Mouse (Mus musculus): ENCODE results near the gene Tmem8. TPM values are rescaled to one million over a fixed set of nuclear protein-coding genes. Genes with fewer than 3 reads are reported as not detected.
"Not testable (repeated sequence)": the region's sequence is repeated elsewhere in the genome, so short reads cannot be mapped to it uniquely, and the experiment has no call there.

The Tmem8 gene
- 10 to 100 TPM in 1 of 2 experiments, 1 to 10 TPM in 1; 9.7 to 12.3 TPM for total RNA-seq (2021)
- long read RNA-seq, experiment 1, transcript Tmem8-201 (13 exons, 3,464 nt) = major isoform, 5 of 10 reads
- long read RNA-seq, experiment 1, partial matches to known transcripts = 4 of 10 reads
- long read RNA-seq, experiment 1, other reads (novel, unspliced or antisense) = 1 of 10 reads
- long read RNA-seq, experiment 2, partial matches to known transcripts = 4 of 14 reads
- long read RNA-seq, experiment 2, other reads (novel, unspliced or antisense) = 7 of 14 reads

DNA sequence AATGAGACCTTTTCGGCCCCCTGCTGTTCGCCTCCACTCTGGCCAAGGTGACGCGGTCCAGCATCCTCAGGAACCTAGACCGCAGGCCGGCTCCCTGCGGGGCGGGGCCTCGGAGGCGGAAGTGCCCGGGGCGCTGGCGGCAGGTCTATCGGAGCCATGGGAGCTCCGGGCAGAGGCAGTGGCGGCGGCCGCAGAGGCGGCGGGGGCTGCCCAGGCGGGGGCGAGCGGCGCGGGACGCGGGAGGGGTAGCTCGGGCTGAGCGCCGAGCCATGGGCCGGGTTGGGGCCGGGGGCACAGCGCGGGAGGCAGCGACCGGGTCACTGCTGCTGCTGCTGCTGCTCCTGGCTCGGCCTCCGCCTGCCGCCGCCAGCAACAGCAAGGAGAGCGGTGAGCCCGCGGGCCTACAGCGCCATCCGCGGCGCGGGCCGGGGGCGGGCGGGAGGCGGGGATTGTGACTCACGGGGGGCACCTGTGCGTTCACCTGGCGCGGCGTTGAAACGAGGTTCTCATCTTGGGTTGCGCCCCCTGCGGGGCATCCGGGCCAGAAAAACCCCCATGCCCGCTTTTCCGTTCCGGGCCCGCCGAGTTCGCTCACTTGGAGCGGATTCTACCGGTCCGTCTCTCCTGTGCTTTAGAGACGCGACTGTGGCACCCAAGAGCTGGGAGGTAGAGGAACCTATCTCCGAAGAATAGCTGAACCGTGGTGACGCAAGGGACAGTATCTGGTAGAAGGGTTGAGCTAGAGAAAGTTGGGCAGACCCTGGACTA is at the start of gene Tmem8:
Gene Tmem8, plus strand, starts transcription at position 119 of the 768 bp plus-strand sequence.
- peak; percentile 51 to 64 for DNase-seq (ENCODE audit: low spot score in 2 of 2)
- intact Hi-C loops (cut with DNase I) = no loop called here

- intact Hi-C loops (cut with DNase I) = no loop called here
- no peak for DNase-seq (ENCODE audit: low spot score in 2 of 2)
These were observed 48.2 kb upstream of the Tmem8 start for GRCm38 (mm10) chr17:26064916-26065315.

DNA sequence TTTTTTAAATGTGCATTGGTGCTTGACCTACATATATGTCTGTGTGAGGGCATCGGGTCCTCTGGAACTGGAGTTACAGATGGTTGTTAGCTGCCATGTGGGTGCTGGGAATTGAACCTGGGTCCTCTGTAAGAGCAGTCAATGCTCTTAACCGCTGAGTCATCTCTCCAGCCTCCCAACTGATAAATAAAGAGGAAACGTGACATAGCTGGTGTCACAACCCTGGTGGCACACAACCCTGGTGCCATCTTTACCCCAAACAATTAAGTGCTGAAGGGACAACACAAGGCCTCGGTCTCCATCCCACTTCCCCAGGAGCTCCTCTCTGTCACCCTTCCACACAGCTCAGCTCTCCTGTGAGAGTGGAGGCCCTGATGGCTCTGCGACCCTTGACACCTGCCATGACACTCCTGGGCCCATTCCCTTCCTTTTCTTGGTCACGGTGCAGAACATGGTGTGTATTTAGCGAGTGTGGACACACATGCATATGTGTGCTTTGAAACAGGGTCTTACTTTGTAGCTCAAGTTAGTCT is 46.5 kb upstream of the Tmem8 start:
- intact Hi-C loops (cut with DNase I) = no loop called here
- DNase-seq (ENCODE audit: low spot score in 2 of 2) = no peak

DNA sequence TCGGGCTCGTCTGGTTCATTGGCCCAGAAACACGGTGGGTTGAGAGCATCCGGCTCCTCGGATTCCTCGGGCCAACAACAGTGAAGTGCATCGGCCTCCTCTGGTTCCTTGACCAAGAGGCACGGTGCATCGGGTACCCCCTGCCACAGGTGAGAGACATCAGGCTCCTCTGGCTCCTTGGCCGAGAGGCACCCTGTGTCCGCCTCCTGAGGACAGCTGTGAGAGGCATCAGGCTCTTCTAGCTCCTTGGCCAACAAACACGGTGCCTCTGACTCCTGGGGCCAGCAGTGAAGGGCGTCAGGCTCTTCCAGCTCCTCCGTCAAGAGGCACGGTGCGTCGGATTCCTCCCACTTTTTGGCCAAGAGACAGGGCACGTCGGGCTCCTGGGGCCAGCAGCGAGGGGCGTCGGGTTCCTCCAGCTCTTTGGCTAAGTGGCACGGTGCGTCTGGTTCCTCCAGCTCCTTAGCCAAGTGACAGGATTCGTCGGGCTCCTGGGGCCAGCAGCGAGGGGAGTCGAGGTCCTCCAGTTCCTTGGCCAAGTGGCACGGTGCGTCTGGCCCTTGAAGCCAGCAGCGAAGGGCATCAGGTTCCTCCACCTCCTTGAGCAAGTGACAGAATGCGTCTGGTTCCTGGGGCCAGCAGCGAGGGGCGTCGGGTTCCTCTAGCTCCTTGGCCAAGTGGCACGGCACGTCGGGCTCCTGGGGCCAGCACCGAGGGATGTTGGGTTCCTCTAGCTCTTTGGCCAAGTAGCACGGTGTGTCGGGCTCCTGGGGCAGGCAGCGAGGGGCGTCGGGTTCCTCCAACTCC is 44.9 kb upstream of the Tmem8 start:
- peak in 1 of 2 experiments; percentile 13 for DNase-seq (ENCODE audit: low spot score in 2 of 2)

DNA sequence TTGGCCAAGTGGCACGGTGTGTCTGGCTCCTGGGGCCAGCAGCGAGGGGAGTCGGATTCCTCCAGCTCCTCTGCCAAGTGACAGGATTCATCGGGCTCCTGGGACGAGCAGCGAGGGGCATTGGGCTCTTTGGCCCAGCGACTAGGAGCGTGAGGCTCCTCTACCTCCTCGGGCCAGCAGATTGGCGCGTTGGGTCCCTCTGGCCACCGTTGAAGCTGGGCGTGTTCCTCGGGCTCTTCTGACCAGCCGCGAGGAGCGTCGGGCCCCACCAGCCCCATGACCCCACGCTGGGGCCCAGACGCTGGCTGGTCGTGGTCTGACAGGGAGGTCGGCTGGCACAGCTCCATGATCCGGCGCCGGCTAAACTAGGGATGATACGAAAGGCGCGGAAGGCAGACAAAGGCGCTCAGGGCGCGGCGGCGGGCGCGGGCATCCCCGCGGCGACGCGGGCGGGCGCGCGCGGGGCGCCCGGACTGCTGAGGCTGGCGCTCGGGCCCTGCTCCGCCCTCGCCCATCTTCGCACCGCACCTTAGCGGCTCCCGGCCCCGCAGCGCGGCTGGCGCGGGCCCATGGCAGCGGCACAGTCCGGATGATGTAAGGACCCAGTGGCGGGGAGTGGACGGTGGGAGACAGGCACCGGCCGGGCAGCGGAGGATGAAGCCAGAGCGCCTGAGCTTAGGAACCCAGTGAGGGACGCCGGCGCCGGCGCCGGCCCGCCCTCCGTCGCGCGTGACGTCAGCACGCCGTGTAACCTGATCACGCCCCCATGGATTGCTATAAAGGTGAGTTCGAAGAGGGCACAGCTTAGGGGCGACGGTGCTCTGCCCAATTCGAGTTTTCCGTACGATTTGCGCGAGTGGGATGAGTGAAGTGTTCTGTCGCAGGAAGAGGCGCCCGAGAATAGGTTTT is 44.0 kb upstream of the Tmem8 start, which contains the start of gene Rab11fip3:
Gene Rab11fip3, minus strand, starts transcription at position 725 of the 909 bp plus-strand sequence.
- intact Hi-C loops (cut with DNase I) = no loop called here
- DNase-seq (ENCODE audit: low spot score in 2 of 2) = peak; percentile 70 to 78

More for the DNA sequence above, 44.9 kb upstream of the Tmem8 start:
- intact Hi-C loops (cut with DNase I) = no loop called here

DNA sequence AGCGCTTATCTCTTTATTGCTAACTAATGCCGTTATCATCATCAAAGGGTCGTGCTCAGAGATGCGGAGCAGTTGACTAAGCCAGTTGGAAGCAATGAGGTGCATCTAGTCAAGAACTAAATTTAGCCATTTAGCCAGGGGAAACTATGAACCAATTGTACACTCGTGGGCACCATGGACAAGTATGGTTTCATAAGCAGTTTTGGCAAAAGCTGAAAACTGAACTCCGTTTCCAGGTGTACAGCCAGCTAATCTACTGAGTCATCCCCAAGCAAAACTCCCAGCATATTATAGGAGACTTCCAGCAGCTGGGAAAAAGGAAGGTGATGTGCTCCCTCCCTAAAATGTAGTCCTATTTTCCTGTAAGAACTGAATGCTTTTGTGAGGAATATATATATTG is 43.0 kb upstream of the Tmem8 start:
- intact Hi-C loops (cut with DNase I) = no loop called here
- no peak for DNase-seq (ENCODE audit: low spot score in 2 of 2)

GRCm38 (mm10) chr17:26075246-26075645 is 37.9 kb upstream of the Tmem8 start:
- intact Hi-C loops (cut with DNase I) = no loop called here
- no peak for DNase-seq (ENCODE audit: low spot score in 2 of 2)

- peak in 1 of 2 experiments; percentile 63 for DNase-seq (ENCODE audit: low spot score in 2 of 2)
- intact Hi-C loops (cut with DNase I) = no loop called here
These were observed 34.2 kb upstream of the Tmem8 start for GRCm38 (mm10) chr17:26078851-26079250.

DNA sequence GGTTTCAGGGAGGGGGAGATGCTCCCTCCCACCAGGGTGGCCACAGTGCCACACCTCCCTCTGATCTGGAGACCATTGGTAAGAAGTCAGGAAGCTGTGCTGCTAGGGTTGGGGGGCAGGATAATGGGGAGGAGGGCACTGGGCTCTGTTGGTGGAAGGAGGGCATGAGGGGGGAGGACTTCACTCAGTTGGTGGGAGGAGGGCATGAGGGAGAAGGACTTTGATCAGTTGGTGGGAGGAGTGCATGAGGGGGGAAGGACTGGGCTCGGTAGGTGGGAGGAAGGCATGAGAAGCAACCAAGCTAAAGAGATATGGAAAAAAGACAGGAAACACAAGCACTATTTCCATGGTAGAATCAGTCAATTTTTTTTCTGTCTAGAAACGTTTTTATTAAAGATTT is 32.2 kb upstream of the Tmem8 start:
- DNase-seq (ENCODE audit: low spot score in 2 of 2) = no peak
- intact Hi-C loops (cut with DNase I) = no loop called here

GRCm38 (mm10) chr17:26087059-26087564 is 26.0 kb upstream of the Tmem8 start:
- no peak for DNase-seq (ENCODE audit: low spot score in 2 of 2)
- intact Hi-C loops (cut with DNase I) = no loop called here

- DNase-seq (ENCODE audit: low spot score in 2 of 2) = peak; percentile 90 to 92
- intact Hi-C loops (cut with DNase I) = loop anchor here (2.0 to 5.0 kb wide), 2 partner anchors 48 to 79 kb away; no protein-coding TSS in a partner anchor
These were observed 23.0 kb upstream of the Tmem8 start, which contains the start of gene Decr2 for GRCm38 (mm10) chr17:26089905-26090632. Gene Decr2 (minus strand): TSS chr17:26090337.

DNA sequence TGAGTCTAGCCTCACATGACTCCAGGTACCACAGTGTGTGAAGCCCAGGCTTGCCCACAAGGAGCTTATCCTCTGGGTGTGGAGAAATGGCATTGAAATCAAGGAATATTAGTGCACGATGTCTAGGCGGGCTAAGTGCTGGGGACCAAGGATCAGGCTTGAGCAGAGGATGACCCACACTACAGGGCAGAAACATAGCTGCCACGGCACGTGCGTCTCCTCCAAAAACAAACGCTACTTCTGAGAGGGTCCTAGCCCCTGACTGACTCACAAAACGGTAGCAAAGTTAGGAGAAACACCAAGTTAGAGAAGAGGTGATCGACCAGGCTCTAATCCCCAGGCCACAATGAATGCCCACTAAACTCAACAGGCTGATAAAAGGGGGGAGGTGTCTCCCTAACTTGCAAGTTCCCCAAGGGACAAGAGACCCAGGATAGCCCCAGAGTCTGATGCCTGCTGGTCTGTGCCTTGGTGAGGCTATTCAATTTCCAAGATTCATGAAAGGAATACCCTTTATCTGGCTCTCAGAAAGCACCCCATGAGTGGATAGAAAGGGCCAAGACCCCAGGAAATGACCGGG is 18.5 kb upstream of the Tmem8 start:
- intact Hi-C loops (cut with DNase I) = loop anchor here (5.0 kb wide), 1 partner anchor 52 kb away; no protein-coding TSS in a partner anchor
- no peak for DNase-seq (ENCODE audit: low spot score in 2 of 2)

DNA sequence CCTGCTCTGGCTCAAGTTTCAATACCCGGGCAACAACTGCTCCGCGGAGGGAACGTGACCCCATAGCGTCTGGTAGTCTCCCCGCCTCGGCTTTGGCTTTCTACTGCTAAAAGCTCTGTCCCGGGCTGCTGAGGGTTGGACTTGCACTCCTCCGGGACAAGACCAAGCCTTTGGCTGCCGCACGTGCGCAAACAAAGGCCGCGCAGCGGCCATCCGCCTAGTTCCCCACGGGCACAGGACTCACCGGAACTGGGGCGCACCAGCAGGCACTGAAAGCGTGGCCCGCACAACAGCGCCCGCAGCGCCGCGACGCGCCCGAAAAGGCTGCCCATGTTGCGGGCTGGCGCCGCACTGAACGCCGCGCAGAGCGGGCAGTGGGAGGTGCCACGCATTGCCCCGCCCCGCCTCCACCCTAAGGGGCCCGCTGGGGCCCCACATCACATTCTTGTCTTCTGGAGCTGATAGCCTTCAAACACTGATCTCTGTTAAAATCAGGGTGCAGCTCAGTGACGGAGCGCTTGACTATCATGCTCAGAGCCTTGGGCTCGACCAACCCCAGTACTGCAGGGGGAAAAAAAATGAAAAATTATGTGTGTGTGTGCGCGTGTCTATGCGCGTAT is 17.9 kb upstream of the Tmem8 start, which contains the start of gene Nme4:
Gene Nme4, minus strand, starts transcription at position 482 of the 620 bp plus-strand sequence.
- DNase-seq (ENCODE audit: low spot score in 2 of 2) = peak; percentile 34 to 65
- intact Hi-C loops (cut with DNase I) = no loop called here

GRCm38 (mm10) chr17:26098461-26098860 is 14.6 kb upstream of the Tmem8 start:
- DNase-seq (ENCODE audit: low spot score in 2 of 2) = no peak
- intact Hi-C loops (cut with DNase I) = no loop called here

DNA sequence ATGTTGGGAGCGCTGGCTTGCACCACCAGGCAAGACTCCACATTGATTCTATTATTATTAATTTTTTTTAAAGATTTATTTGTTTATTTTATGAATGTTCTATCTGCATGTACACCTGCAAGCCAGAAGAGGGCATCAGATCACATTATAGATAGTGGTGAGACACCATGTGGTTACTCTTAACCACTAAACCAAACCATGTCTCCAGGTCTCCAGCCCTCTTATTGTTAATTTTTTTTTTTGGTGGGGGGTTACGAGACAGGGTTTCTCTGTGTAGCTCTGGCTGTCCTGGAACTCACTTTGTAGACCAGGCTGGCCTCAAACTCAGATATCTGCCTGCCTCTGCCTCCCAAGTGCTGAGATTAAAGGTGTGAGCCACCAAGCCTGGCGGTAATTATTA is 13.8 kb upstream of the Tmem8 start:
- intact Hi-C loops (cut with DNase I); DNase-seq (ENCODE audit: low spot score in 2 of 2): not testable (repeated sequence)

GRCm38 (mm10) chr17:26100166-26100565 is 12.9 kb upstream of the Tmem8 start:
- DNase-seq (ENCODE audit: low spot score in 2 of 2) = no peak
- intact Hi-C loops (cut with DNase I) = no loop called here

- no peak for DNase-seq (ENCODE audit: low spot score in 2 of 2)
These were observed 11.6 kb upstream of the Tmem8 start for GRCm38 (mm10) chr17:26101478-26101877.

More at GRCm38 (mm10) chr17:26101478-26101877, 11.6 kb upstream of the Tmem8 start:
- intact Hi-C loops (cut with DNase I) = no loop called here

Data from left cerebral cortex, postnatal 14 days (tissue).